Mouse (Mus musculus): ENCODE measurements around the gene 4930519G04Rik. TPM values are rescaled to one million over a fixed set of nuclear protein-coding genes. Genes with fewer than 3 reads are reported as not detected.
A peak's percentile ranks its signal among the peaks of the same experiment; 100 is the strongest.

4930519G04Rik gene
- polyA plus RNA-seq, 1 experiment, result 0.06 TPM

- no peaks in the 10 kb centered on the region for H3K4me1 ChIP-seq (ENCODE audit: control insufficient read depth, insufficient read depth, low read length)
- no peak overlapping the region for H3K4me3 ChIP-seq (ENCODE audit: insufficient read depth, low read length)
- H3K27ac ChIP-seq (ENCODE audit: insufficient read depth, low read length), result no peak overlapping the region
- TF ChIP-seq CTCF (IDR thresholded peaks at IDR 0.05; ENCODE audit: extremely low read depth, insufficient read depth, low read length) (no peak), POLR2A (IDR thresholded peaks at IDR 0.05; ENCODE audit: extremely low read depth, insufficient read depth, low read length) (no peak)
These were observed 68.9 kb downstream of the 4930519G04Rik start for GRCm38 (mm10) chr5:114922366-114922731.

GRCm38 (mm10) chr5:114922998-114923473 is 69.6 kb downstream of the 4930519G04Rik start, which contains the start of gene Oasl1:
TSS of gene Oasl1 (plus strand) at chr5:114923240.
- no peak within 1 kb of the TSS for H3K27ac ChIP-seq (ENCODE audit: insufficient read depth, low read length)
- TF ChIP-seq CTCF (IDR thresholded peaks at IDR 0.05; ENCODE audit: extremely low read depth, insufficient read depth, low read length) (no peak), POLR2A (IDR thresholded peaks at IDR 0.05; ENCODE audit: extremely low read depth, insufficient read depth, low read length) (no peak)
- peak within 1 kb of the TSS; percentile 16; the same call in 1 of the 2 replicates for H3K4me3 ChIP-seq (ENCODE audit: insufficient read depth, low read length)
- H3K4me1 ChIP-seq (ENCODE audit: control insufficient read depth, insufficient read depth, low read length), result no peaks in the 10 kb centered on the region

GRCm38 (mm10) chr5:114926153-114926684 is 72.8 kb downstream of the 4930519G04Rik start:
- no peaks in the 10 kb centered on the region for H3K4me1 ChIP-seq (ENCODE audit: control insufficient read depth, insufficient read depth, low read length)
- TF ChIP-seq CTCF (IDR thresholded peaks at IDR 0.05; ENCODE audit: extremely low read depth, insufficient read depth, low read length) (no peak), POLR2A (IDR thresholded peaks at IDR 0.05; ENCODE audit: extremely low read depth, insufficient read depth, low read length) (no peak)
- H3K4me3 ChIP-seq (ENCODE audit: insufficient read depth, low read length), result no peak overlapping the region
- no peak overlapping the region for H3K27ac ChIP-seq (ENCODE audit: insufficient read depth, low read length)

- H3K4me3 ChIP-seq (ENCODE audit: insufficient read depth, low read length), result no peak overlapping the region
- no peaks in the 10 kb centered on the region for H3K4me1 ChIP-seq (ENCODE audit: control insufficient read depth, insufficient read depth, low read length)
- H3K27ac ChIP-seq (ENCODE audit: insufficient read depth, low read length), result no peak overlapping the region
- TF ChIP-seq CTCF (IDR thresholded peaks at IDR 0.05; ENCODE audit: extremely low read depth, insufficient read depth, low read length) (no peak), POLR2A (IDR thresholded peaks at IDR 0.05; ENCODE audit: extremely low read depth, insufficient read depth, low read length) (no peak)
These were observed 73.3 kb downstream of the 4930519G04Rik start for GRCm38 (mm10) chr5:114926753-114927152.

GRCm38 (mm10) chr5:114931626-114932025 is 78.2 kb downstream of the 4930519G04Rik start:
- Histone ChIP-seq H3K27ac (ENCODE audit: insufficient read depth, low read length) (no peak overlapping the region), H3K4me3 (ENCODE audit: insufficient read depth, low read length) (no peak overlapping the region), H3K4me1 (ENCODE audit: control insufficient read depth, insufficient read depth, low read length) (no peaks in the 10 kb centered on the region)
- TF ChIP-seq POLR2A (IDR thresholded peaks at IDR 0.05; ENCODE audit: extremely low read depth, insufficient read depth, low read length), result no peak
- no peak for TF ChIP-seq CTCF (IDR thresholded peaks at IDR 0.05; ENCODE audit: extremely low read depth, insufficient read depth, low read length)

- no peak for TF ChIP-seq CTCF (IDR thresholded peaks at IDR 0.05; ENCODE audit: extremely low read depth, insufficient read depth, low read length)
- no peak for TF ChIP-seq POLR2A (IDR thresholded peaks at IDR 0.05; ENCODE audit: extremely low read depth, insufficient read depth, low read length)
- no peak overlapping the region for H3K27ac ChIP-seq (ENCODE audit: insufficient read depth, low read length)
- no peak overlapping the region for H3K4me3 ChIP-seq (ENCODE audit: insufficient read depth, low read length)
- H3K4me1 ChIP-seq (ENCODE audit: control insufficient read depth, insufficient read depth, low read length), result no peaks in the 10 kb centered on the region
These were observed 79.7 kb downstream of the 4930519G04Rik start for GRCm38 (mm10) chr5:114933206-114933605.

Other genes starting within 250 kb of the 4930519G04Rik start
- 1.7 and 2.1 TPM in 2 replicates for gene Trpv4, start 195.2 kb upstream of the 4930519G04Rik start, polyA plus RNA-seq (2012; rRNA removed)
- 58.0 and 69.6 TPM in 2 replicates for gene Gltp, start 162.7 kb upstream of the 4930519G04Rik start, polyA plus RNA-seq (2012; rRNA removed)
- gene Tchp, start 145.9 kb upstream of the 4930519G04Rik start, polyA plus RNA-seq (2012; rRNA removed), result 14.8 and 15.6 TPM in 2 replicates
- 36.2 and 38.5 TPM in 2 replicates for gene Ankrd13a, start 79.0 kb upstream of the 4930519G04Rik start, polyA plus RNA-seq (2012; rRNA removed)
- gene Git2, start 78.1 kb upstream of the 4930519G04Rik start, polyA plus RNA-seq (2012; rRNA removed), result 44.0 and 44.1 TPM in 2 replicates
- gene 1500011B03Rik, start 30.2 kb upstream of the 4930519G04Rik start, polyA plus RNA-seq (2012; rRNA removed), result 232 and 245 TPM in 2 replicates
- gene Gm9936, start 5.0 kb downstream of the 4930519G04Rik start, polyA plus RNA-seq (2012; rRNA removed), result 0.25 and 0.36 TPM in 2 replicates
- gene Oasl2, start 43.3 kb downstream of the 4930519G04Rik start, polyA plus RNA-seq (2012; rRNA removed), result 7.5 and 8.6 TPM in 2 replicates
- 0.35 and 0.78 TPM in 2 replicates for gene Oasl1, start 69.6 kb downstream of the 4930519G04Rik start, polyA plus RNA-seq (2012; rRNA removed)
- gene 2210016L21Rik, start 88.5 kb downstream of the 4930519G04Rik start, polyA plus RNA-seq (2012; rRNA removed), result 129 and 136 TPM in 2 replicates
- not detected in 2 replicates for gene Hnf1a, start 117.4 kb downstream of the 4930519G04Rik start, polyA plus RNA-seq (2012; rRNA removed)
- gene Sppl3, start 157.5 kb downstream of the 4930519G04Rik start, polyA plus RNA-seq (2012; rRNA removed), result 66.4 and 68.5 TPM in 2 replicates
- gene Gm10401, start 244.6 kb downstream of the 4930519G04Rik start, polyA plus RNA-seq (2012; rRNA removed), result not detected in 2 replicates